Mouse (Mus musculus) monocyte, adult 5-6 weeks (primary cell): ENCODE data around the gene Psmb9. TPM values are rescaled to one million over a fixed set of nuclear protein-coding genes. Genes with fewer than 3 reads are reported as not detected.
"Not testable (repeated sequence)": the region's sequence is repeated elsewhere in the genome, so short reads cannot be mapped to it uniquely, and the experiment has no call there.

Experiments used
- ATAC-seq: fragments of 153-309, 156-312 bp; replicated peaks from 2 replicates; pipeline ENCODE4 v1.8.0; 2017; ENCODE audit warnings: mild to moderate bottlenecking; ENCODE audit not compliant: low TSS enrichment, insufficient number of reproducible peaks, severe bottlenecking, poor library complexity, low FRiP score
- total RNA-seq: library from RNA; stranded (forward); fragments of 200-1000, 200-491, 200-594 nt; gene quantifications from 3 replicates; pipeline ENCODE4 v1.2.3, GENCODE M21; 2017

The Psmb9 gene
- total RNA-seq, 1 experiment from 2014 or later = 198 TPM

- peak; percentile 18; the same call in 1 of the 2 replicates for ATAC-seq
Measured at GRCm38 (mm10) chr17:34144960-34145371, 42.6 kb downstream of the Psmb9 start.

GRCm38 (mm10) chr17:34144221-34144620 is 43.3 kb downstream of the Psmb9 start:
- not testable (repeated sequence) for ATAC-seq

- no peak for ATAC-seq
Measured at GRCm38 (mm10) chr17:34143461-34143860, 44.1 kb downstream of the Psmb9 start.

- ATAC-seq = peak; percentile 89
Measured at GRCm38 (mm10) chr17:34143033-34143432, 44.5 kb downstream of the Psmb9 start, which contains the start of gene H2-DMb2. TSS of gene H2-DMb2 (plus strand) at chr17:34143307.

- no peak for ATAC-seq
Measured at GRCm38 (mm10) chr17:34142456-34143010, 45.0 kb downstream of the Psmb9 start.

- ATAC-seq = no peak
Measured at GRCm38 (mm10) chr17:34141448-34141847, 46.1 kb downstream of the Psmb9 start.

- no peak for ATAC-seq
Measured at GRCm38 (mm10) chr17:34140240-34140639, 47.3 kb downstream of the Psmb9 start.

GRCm38 (mm10) chr17:34139416-34139815 is 48.1 kb downstream of the Psmb9 start:
- ATAC-seq = no peak

- no peak for ATAC-seq
Measured at GRCm38 (mm10) chr17:34138655-34139054, 48.9 kb downstream of the Psmb9 start.

- no peak for ATAC-seq
Measured at GRCm38 (mm10) chr17:34137601-34138000, 50.0 kb downstream of the Psmb9 start.

GRCm38 (mm10) chr17:34135297-34136224 is 52.0 kb downstream of the Psmb9 start:
- peak; percentile 94 for ATAC-seq

- no peak for ATAC-seq
Measured at GRCm38 (mm10) chr17:34134451-34134850, 53.1 kb downstream of the Psmb9 start.

- no peak for ATAC-seq
Measured at GRCm38 (mm10) chr17:34133289-34133688, 54.3 kb downstream of the Psmb9 start.

Other genes starting within 250 kb of the Psmb9 start
- gene Pfdn6, start 247.4 kb downstream of the Psmb9 start, total RNA-seq = 88.1 to 107 TPM (median 98.7 TPM) in 3 replicates
- gene Wdr46, start 247.1 kb downstream of the Psmb9 start, total RNA-seq = 11.1 to 17.8 TPM (median 16.3 TPM) in 3 replicates
- gene B3galt4, start 236.3 kb downstream of the Psmb9 start, total RNA-seq = 2.6 to 4.6 TPM (median 3.5 TPM) in 3 replicates
- 16.8 to 32.7 TPM (median 25.1 TPM) in 3 replicates for gene Vps52, start 232.0 kb downstream of the Psmb9 start, total RNA-seq
- gene Rps18, start 231.8 kb downstream of the Psmb9 start, total RNA-seq = 765 to 894 TPM (median 817 TPM) in 3 replicates
- gene H2-K1, start 187.4 kb downstream of the Psmb9 start, total RNA-seq = 3,712 to 3,894 TPM (median 3,837 TPM) in 3 replicates
- gene Ring1, start 163.1 kb downstream of the Psmb9 start, total RNA-seq = 10.9 to 15.5 TPM (median 15.1 TPM) in 3 replicates
- gene H2-Ke6, start 159.7 kb downstream of the Psmb9 start, total RNA-seq = 77.7 to 117 TPM (median 111 TPM) in 3 replicates
- gene Slc39a7, start 156.1 kb downstream of the Psmb9 start, total RNA-seq = 105 to 116 TPM (median 115 TPM) in 3 replicates
- 34.6 to 41.0 TPM (median 40.7 TPM) in 3 replicates for gene Rxrb, start 156.0 kb downstream of the Psmb9 start, total RNA-seq
- gene Col11a2, start 148.3 kb downstream of the Psmb9 start, total RNA-seq = 1.5 to 11.2 TPM (median 4.7 TPM) in 3 replicates
- gene H2-Oa, start 95.4 kb downstream of the Psmb9 start, total RNA-seq = 7.8 to 18.9 TPM (median 17.6 TPM) in 3 replicates
- gene H2-DMa, start 68.2 kb downstream of the Psmb9 start, total RNA-seq = 55.9 to 84.5 TPM (median 72.8 TPM) in 3 replicates
- 374 to 583 TPM (median 393 TPM) in 3 replicates for gene Brd2, start 65.1 kb downstream of the Psmb9 start, total RNA-seq
- gene H2-DMb2, start 44.5 kb downstream of the Psmb9 start, total RNA-seq = 71.7 to 98.5 TPM (median 90.4 TPM) in 3 replicates
- gene H2-DMb1, start 34.7 kb downstream of the Psmb9 start, total RNA-seq = 48.2 to 62.0 TPM (median 61.5 TPM) in 3 replicates
- 145 to 195 TPM (median 175 TPM) in 3 replicates for gene Tap1, start 211 bp downstream of the Psmb9 start, total RNA-seq
- 387 to 472 TPM (median 466 TPM) in 3 replicates for gene Psmb8, start 10.0 kb upstream of the Psmb9 start, total RNA-seq
- gene Tap2, start 15.8 kb upstream of the Psmb9 start, total RNA-seq = 87.6 to 119 TPM (median 96.6 TPM) in 3 replicates
- 59.1 to 84.6 TPM (median 63.2 TPM) in 3 replicates for gene H2-Ob, start 51.1 kb upstream of the Psmb9 start, total RNA-seq
- 588 to 931 TPM (median 911 TPM) in 3 replicates for gene H2-Ab1, start 69.9 kb upstream of the Psmb9 start, total RNA-seq
- gene H2-Aa, start 100.1 kb upstream of the Psmb9 start, total RNA-seq = 387 to 602 TPM (median 587 TPM) in 3 replicates
- gene H2-Eb1, start 118.1 kb upstream of the Psmb9 start, total RNA-seq = 415 to 638 TPM (median 573 TPM) in 3 replicates
- gene H2-Eb2, start 137.9 kb upstream of the Psmb9 start, total RNA-seq = 4.9 to 11.5 TPM (median 8.6 TPM) in 3 replicates
- 0.76 TPM in 1 of 3 replicates, not detected in the others for gene Btnl2, start 167.1 kb upstream of the Psmb9 start, total RNA-seq
- gene Btnl1, start 189.4 kb upstream of the Psmb9 start, total RNA-seq = 0.19 TPM in 1 of 3 replicates, not detected in the others
- gene BC051142, start 211.1 kb upstream of the Psmb9 start, total RNA-seq = 2.6 to 4.7 TPM in 2 of 3 replicates, not detected in the other